Mouse (Mus musculus) lung, postnatal 14 days (tissue): ENCODE data around the gene 1700016D06Rik.

ENCODE experiments used
- DNase-seq: peaks from one replicate; pipeline ENCODE4 v3.0.0; 2021

The 1700016D06Rik gene

GRCm38 (mm10) chr8:11701033-11701362, at the start of gene 1700016D06Rik:
1700016D06Rik (minus strand) TSS chr8:11701063.
- DNase-seq, result no peak

GRCm38 (mm10) chr8:11749472-11749871, 48.6 kb upstream of the 1700016D06Rik start:
- no peak for DNase-seq

- no peak for DNase-seq
Measured at GRCm38 (mm10) chr8:11746850-11747600, 46.2 kb upstream of the 1700016D06Rik start.

- no peak for DNase-seq
Measured at GRCm38 (mm10) chr8:11743580-11743979, 42.7 kb upstream of the 1700016D06Rik start.

GRCm38 (mm10) chr8:11740857-11741256, 40.0 kb upstream of the 1700016D06Rik start:
- DNase-seq, result no peak

GRCm38 (mm10) chr8:11739082-11739481, 38.2 kb upstream of the 1700016D06Rik start:
- DNase-seq, result no peak

GRCm38 (mm10) chr8:11737096-11737495, 36.2 kb upstream of the 1700016D06Rik start:
- DNase-seq, result no peak

GRCm38 (mm10) chr8:11735672-11736235, 34.9 kb upstream of the 1700016D06Rik start:
- DNase-seq, result no peak

GRCm38 (mm10) chr8:11730271-11730940, 29.5 kb upstream of the 1700016D06Rik start:
- DNase-seq, result no peak

- DNase-seq, result no peak
Measured at GRCm38 (mm10) chr8:11728482-11729295, 27.8 kb upstream of the 1700016D06Rik start.

GRCm38 (mm10) chr8:11727651-11728481, 27.0 kb upstream of the 1700016D06Rik start, which contains the start of gene Arhgef7:
Arhgef7 (plus strand) TSS chr8:11727721.
- peak; percentile 57 for DNase-seq

GRCm38 (mm10) chr8:11727273-11727650, 26.4 kb upstream of the 1700016D06Rik start:
- no peak for DNase-seq

GRCm38 (mm10) chr8:11717194-11717593, 16.3 kb upstream of the 1700016D06Rik start:
- no peak for DNase-seq

- peak; percentile 32 for DNase-seq
Measured at GRCm38 (mm10) chr8:11712244-11712643, 11.4 kb upstream of the 1700016D06Rik start.

- no peak for DNase-seq
Measured at GRCm38 (mm10) chr8:11710415-11710814, 9.6 kb upstream of the 1700016D06Rik start.

GRCm38 (mm10) chr8:11709542-11709941, 8.7 kb upstream of the 1700016D06Rik start:
- DNase-seq, result no peak

GRCm38 (mm10) chr8:11708815-11709214, 8.0 kb upstream of the 1700016D06Rik start:
- no peak for DNase-seq

GRCm38 (mm10) chr8:11707701-11708100, 6.8 kb upstream of the 1700016D06Rik start:
- DNase-seq, result no peak

- peak; percentile 49 for DNase-seq
Measured at GRCm38 (mm10) chr8:11705818-11706217, 5.0 kb upstream of the 1700016D06Rik start.

GRCm38 (mm10) chr8:11704716-11705420, 4.0 kb upstream of the 1700016D06Rik start:
- DNase-seq, result no peak

GRCm38 (mm10) chr8:11703789-11704188, 2.9 kb upstream of the 1700016D06Rik start:
- DNase-seq, result no peak

GRCm38 (mm10) chr8:11701428-11701827, 565 bp upstream of the 1700016D06Rik start:
- DNase-seq, result no peak
